Mouse (Mus musculus) CH12.LX (cell line): ENCODE measurements around the gene Rpl35a.
A peak's percentile ranks its signal among the peaks of the same experiment; 100 is the strongest.

Experiments
- KAT2A ChIP-seq: IDR thresholded peaks from 2 replicates; pipeline ENCODE4 v1.6.1; 2012; ENCODE audit warnings: low read length, improper control_type of control experiment, inconsistent platforms; ENCODE audit not compliant: insufficient replicate concordance
- MEF2A ChIP-seq: IDR thresholded peaks from 2 replicates; pipeline ENCODE4 v1.6.1; 2014; ENCODE audit warnings: low read depth, mild to moderate bottlenecking, inconsistent platforms, low read length, improper control_type of control experiment, borderline replicate concordance

DNA sequence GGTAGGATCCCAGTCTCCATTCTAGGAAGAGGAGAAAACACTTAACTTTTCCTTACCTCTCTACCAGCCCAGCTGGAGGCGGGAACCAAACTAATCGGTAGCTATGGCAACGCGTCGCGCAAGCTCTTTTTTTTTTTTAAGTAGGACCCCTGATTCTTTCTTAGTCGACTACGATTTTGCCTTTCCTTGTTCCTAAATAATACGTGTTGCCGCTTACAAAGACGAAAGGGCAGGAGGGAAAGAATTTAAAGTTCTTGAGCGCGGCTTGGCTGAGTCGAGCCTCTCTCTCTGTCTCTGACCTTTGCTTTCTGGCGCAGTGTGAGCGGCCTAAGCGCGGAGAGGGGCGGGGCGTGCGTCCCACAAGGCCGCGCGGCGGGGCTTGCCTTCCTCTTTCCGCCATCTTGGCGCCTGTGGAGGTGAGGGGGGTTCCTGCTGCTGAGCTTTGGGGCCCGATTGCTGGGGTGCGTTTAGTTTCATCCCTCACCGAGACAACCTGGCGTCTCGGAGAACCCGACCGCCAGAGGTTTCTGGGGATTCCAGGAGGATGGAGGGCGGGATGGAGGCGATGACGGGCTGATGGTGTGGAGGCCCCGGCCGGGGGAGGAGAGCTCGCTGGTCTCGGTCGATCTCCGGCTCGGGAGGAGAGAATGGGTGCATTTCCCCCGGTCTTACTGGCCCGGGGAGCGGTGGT, at the start of gene Rpl35a, which contains the start of gene Iqcg:
- TF ChIP-seq KAT2A (peak; percentile 93; the same call in 1 of the 2 replicates), MEF2A (peak; percentile 83)
